Mouse (Mus musculus) forelimb bud, embryonic 11.5 days (tissue): ENCODE measurements around the gene Mbd5.
A peak's percentile ranks its signal among the peaks of the same experiment; 100 is the strongest.

Experiments
- DNase-seq: peaks from one replicate; pipeline ENCODE4 v3.0.0-alpha.2; 2012; ENCODE audit warnings: low read depth, low spot score

Mbd5 gene

GRCm38 (mm10) chr2:48948841-48949584 is at the start of gene Mbd5:
Gene Mbd5 (plus strand): TSS chr2:48949508.
- peak; percentile 99 for DNase-seq

DNA sequence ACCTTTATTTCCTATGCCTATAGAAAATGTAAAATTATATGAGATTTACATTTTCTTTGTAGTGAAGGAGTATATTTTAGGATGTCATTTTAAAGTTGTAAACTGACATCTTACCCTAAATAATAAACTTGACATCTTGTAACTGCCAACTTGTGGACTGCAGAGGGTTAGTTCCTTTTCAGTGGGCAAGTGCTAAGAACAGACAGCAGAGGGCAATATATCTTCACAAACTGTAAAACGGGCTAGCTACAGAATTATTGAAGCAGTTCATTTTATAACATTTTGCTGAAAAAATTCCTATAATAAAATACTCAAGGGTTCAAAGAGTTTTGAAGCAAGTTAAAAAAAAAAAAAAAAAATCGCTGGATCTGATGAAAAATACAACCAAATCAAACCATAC is 40.4 kb upstream of the Mbd5 start:
- peak; percentile 25 for DNase-seq

DNA sequence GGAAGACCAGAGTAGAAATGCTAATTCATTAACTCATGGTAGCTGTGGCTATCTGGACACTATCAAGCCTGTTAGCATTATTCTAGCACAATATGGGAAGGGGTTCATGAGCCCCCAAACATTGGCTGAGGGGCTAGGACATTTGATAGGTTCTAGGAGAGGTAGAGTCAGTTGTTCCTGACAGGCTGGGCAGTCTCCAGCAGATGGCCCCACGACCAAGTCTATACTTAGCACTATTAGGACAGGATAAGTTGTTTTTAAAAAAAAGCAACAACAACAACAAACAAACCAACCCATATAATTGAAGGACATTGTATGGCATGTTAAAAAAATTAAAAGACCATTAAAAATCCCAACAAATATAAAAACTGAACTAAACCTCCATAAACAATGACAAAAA is 35.1 kb upstream of the Mbd5 start:
- no peak for DNase-seq

GRCm38 (mm10) chr2:48915832-48916231 is 33.5 kb upstream of the Mbd5 start:
- DNase-seq, result no peak

GRCm38 (mm10) chr2:48935058-48935457 is 14.2 kb upstream of the Mbd5 start:
- no peak for DNase-seq

GRCm38 (mm10) chr2:48947761-48948160 is 1.5 kb upstream of the Mbd5 start:
- DNase-seq, result peak; percentile 17

DNA sequence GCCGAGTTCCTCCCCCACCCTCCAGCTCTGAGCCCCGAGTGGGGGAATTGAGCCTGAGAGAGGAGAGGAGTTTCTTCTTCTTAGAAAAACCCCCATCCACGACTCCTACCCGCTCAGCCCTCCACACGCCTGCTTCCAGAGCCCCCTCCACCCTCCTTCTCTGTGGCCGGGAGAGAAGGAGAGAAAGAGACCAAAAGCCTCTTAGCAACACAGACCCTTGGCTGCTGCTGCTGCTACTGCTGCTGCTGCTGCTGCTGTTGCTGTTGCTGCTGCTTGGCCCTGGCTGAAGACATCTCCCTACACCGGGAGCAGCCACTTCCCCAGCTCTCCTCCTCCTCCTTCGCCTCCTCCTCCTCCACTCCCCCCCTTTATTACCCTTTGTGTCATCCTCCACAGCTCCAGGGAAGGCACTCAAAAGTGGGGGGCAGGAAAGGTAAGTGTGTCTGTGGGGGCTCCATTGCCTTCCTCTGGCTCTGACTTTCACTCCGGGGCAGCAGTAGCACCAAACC is 489 bp downstream of the Mbd5 start:
- DNase-seq, result no peak

DNA sequence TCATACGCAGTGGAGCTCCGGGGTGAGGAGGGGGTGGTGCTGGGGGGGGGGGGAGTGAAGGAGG is 776 bp downstream of the Mbd5 start, which contains the start of gene Orc4:
TSS of gene Orc4 (minus strand) at position 26 of the 64 bp plus-strand sequence.
- DNase-seq, result no peak

DNA sequence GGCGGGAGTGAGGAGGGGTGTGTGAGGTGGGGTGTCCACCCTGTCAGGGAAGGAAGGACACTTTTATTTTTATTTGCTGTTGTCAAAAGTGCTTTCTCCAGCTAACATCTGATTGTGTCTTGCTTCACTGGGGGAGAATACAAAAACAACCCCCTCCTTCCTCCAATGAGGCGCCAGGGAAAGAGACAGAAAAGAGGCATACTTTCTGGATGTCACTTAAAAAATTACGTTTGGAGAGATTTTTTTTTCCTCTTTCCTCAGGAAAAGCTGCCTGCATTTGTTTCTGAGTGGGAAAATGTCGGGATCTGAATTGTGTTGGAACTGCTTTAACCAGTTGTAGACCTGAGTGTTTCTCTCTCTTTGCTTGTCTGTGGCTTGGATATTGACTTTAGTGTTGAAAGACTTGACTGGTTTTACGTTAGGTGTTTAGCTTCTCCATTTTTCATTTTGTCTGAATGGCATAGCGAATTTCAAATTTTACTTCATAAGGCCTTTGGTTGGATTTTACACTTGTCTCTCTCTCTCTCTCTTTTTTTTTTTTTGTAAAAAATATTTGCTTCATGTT is 1.1 kb downstream of the Mbd5 start:
- peak; percentile 6 for DNase-seq

DNA sequence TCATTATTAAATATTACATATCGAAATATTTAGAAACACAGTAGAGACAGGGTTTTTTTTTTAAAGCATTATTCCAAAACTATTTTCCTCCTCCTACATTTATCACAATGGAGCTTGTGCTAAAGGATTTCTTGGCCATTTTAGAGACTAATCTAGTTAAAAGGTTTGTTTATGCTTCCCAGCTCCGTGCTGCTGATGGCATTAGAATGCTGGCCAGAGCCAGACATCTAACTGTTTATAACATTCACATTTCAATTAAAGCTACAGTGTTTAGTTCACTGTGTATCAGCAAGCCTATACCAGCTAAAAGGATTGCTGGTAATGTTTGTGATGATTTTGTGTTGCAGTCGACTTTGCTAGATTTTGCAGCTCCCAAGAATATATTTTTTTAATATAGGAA is 7.3 kb downstream of the Mbd5 start:
- no peak for DNase-seq

GRCm38 (mm10) chr2:48978920-48979319 is 29.6 kb downstream of the Mbd5 start:
- no peak for DNase-seq

GRCm38 (mm10) chr2:48990322-48990721 is 41.0 kb downstream of the Mbd5 start:
- no peak for DNase-seq

DNA sequence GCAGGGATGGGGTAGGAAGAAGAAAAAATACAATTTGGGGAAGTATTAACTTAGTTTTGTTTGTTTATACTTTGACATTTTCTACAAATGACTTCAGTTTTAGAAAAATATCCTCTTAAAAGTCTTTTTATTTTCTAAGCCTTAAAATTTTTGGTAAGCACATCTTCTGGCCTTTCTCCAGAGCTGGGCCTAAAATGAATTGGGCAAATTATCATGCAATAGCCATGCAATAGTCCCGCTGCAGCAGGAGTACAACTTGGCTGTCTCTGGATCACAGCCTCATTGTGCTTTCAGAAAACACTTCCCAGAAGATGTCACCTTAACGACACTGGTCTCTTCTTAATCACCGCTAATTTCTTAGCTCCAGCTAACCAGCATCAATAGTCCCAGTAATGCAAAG is 91.2 kb downstream of the Mbd5 start:
- no peak for DNase-seq

DNA sequence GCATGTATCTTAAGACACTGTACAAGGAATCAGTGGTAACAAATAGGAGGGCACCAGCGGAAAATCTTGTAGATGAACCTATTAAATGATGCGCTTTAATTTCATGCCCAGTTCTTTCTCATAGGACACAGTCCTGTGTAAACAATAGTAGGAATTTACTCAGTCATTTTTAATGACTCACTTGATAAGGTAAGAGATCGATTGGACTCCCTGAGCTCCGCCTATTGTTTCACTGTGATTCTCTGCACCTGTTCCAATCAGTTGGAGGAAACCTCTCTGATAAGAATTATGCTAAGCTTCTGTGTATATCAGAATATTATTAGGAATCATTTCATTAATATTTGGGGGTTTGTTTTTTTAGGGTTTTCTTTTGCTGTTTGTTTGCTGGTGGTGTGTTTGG is 100.7 kb downstream of the Mbd5 start:
- DNase-seq, result no peak

- DNase-seq, result no peak
Measured at GRCm38 (mm10) chr2:49067886-49068285, 118.6 kb downstream of the Mbd5 start.

DNA sequence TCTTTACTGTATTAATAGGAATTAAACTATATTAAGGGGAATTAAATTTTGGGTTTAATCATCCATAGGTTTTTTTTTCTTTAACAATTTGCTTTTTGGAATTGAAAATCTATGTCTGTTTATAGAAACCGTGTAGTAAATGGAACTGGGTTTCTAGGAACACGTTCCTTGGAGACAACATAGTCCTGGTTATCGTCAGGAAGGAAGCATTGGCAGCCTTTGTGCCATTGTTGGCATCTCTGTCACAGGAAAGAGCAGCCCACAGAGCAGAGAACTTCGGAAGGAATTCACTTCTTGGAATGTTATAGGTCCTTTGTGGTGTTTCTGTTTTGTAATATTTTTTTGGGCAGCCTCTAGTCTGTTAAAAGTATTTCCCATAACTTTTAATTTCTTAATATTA is 135.7 kb downstream of the Mbd5 start:
- DNase-seq, result no peak

DNA sequence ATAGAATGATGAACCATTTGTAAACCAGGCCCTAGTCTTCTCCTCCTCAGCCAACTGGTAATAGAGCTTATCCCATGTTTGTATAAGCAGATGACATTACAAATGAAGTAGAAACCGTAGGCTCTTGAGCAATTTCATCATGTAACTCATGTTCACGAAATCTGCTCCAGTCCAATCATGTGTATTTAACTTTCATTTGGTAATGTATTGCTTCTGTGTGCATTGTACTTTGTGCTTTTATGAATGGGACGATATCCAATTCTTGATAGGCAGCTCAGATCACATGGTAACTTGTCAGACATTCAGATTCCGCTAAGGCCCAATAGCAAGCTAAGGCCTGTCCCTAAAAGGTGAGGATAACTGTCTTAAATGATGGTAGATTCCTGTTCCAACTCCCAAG is 141.5 kb downstream of the Mbd5 start:
- no peak for DNase-seq

DNA sequence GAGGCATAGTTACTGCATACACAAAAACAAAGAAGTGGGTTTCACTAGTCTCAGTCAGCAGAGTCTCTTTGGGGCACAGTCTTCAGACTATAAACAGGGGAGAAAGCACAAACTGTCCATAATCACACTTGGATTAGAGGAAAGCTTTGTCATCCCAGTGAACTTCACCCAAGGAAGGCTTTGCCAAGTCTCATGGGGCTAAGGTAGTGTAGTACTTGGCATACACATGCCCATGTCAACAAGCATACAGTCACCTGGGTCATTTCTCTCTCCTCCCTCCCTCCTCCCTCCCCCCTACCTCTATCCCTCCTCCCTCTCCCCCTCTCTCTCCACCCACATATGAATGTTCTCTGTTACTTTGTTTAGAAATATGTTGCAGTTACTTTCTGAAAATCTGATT is 147.5 kb downstream of the Mbd5 start:
- DNase-seq, result no peak

DNA sequence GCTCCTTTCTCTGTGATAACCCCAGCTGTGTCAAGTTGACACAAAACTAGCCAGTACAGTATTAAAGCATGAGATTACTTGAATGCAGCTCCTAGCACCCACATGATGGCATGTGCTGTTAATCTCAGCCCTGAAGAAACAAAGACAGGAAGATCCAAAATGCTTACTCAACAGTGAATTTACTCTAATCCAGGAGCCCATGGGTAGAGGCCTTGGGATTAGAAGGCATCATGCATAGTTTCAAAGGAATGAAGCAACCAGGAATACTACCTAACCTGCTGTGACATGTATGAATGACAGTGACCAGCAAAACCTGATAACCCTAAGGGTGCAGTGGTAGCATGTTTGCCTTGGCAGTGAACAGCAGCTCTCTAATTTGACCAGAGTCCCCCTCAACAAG is 159.6 kb downstream of the Mbd5 start:
- DNase-seq, result no peak

DNA sequence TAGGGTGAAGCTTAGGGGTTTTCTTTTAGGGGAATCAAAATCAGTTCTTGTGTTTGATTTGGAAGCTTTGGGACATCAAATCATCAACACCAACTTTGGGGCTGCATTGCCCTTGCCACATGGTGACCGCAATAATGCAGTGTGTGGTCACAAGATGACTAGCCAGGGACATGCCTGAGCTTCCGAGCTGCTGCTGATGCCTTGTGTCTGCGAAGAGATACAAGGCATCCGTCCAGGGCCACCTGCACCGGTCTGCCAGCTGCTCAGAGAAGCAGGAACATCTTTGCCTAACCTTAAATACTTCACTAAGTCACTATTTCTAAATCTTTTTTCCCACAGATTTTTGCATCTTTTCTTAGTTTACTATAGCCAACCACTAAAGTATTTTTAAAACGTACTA is 170.6 kb downstream of the Mbd5 start:
- no peak for DNase-seq

- no peak for DNase-seq
Measured at GRCm38 (mm10) chr2:49121603-49122002, 172.3 kb downstream of the Mbd5 start.

GRCm38 (mm10) chr2:49142186-49142585 is 192.9 kb downstream of the Mbd5 start:
- no peak for DNase-seq

DNA sequence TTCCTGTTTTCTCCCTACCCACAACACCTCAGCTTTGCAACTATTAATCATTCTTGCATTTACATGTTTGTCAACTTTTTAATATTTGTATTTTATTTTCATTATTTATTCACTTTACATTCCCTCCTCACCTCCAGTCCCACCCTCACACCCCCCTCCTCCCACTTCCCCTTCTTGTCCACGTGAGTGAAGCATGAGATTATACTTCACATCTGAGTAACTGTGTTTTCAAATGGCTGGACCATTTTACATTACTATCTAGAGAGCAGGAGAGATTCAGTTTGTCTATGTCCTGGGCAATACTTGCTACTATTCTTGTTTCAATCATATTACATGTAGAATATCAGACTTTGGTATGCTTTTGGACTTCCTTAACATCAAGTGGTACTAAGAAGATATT is 204.3 kb downstream of the Mbd5 start:
- DNase-seq, result no peak
